Mouse (Mus musculus) hindbrain, postnatal 0 days (tissue): ENCODE data around the gene Slco2a1. TPM values are rescaled to one million over a fixed set of nuclear protein-coding genes. Genes with fewer than 3 reads are reported as not detected.
A peak's percentile ranks its signal among the peaks of the same experiment; 100 is the strongest.
"Not testable (repeated sequence)": the region's sequence is repeated elsewhere in the genome, so short reads cannot be mapped to it uniquely, and the experiment has no call there.

Experiments
- ATAC-seq: fragments of 200-750 bp; cut with Nextera tagmentation; 2 replicates; pipeline ENCODE4 v1.8.0; 2017; ENCODE audit warnings: mild to moderate bottlenecking, moderate TSS enrichment, moderate library complexity
- DNase-seq: peaks from one replicate; pipeline ENCODE4 v3.0.0-alpha.2; 2015; ENCODE audit warnings: low spot score
- H3K27ac ChIP-seq: fragments of 300-500 bp; sonication (generic); 2 replicates; pipeline ENCODE4 v1.5.1; 2014; ENCODE audit warnings: mild to moderate bottlenecking
- H3K27me3 ChIP-seq: fragments of 300-500 bp; sonication (generic); 2 replicates; pipeline ENCODE4 v1.6.1; 2014; ENCODE audit warnings: low read length, mixed read lengths; ENCODE audit not compliant: insufficient read depth
- H3K36me3 ChIP-seq: fragments of 300-500 bp; sonication (generic); 2 replicates; pipeline ENCODE4 v1.6.1; 2014; ENCODE audit warnings: low read length, mixed read lengths; ENCODE audit not compliant: insufficient read depth
- H3K4me1 ChIP-seq: fragments of 300-500 bp; sonication (generic); 2 replicates; pipeline ENCODE4 v1.6.1; 2014; ENCODE audit warnings: antibody characterized with exemption, low read length, mixed read lengths; ENCODE audit not compliant: insufficient read depth
- H3K4me2 ChIP-seq: fragments of 300-500 bp; sonication (generic); 2 replicates; pipeline ENCODE4 v1.6.1; 2014; ENCODE audit warnings: low read depth, mild to moderate bottlenecking, low read length, moderate library complexity, mixed read lengths
- H3K4me3 ChIP-seq: fragments of 300-500 bp; sonication (generic); 2 replicates; pipeline ENCODE4 v1.5.1; 2014; ENCODE audit warnings: low read length
- H3K9ac ChIP-seq: fragments of 300-500 bp; sonication (generic); replicated peaks from 2 replicates; pipeline ENCODE4 v1.6.1; 2014; ENCODE audit warnings: mild to moderate bottlenecking, low read length, moderate library complexity, mixed read lengths
- H3K9me3 ChIP-seq: fragments of 300-500 bp; sonication (generic); 2 replicates; pipeline ENCODE4 v1.6.1; 2016; ENCODE audit warnings: low read length, mixed read lengths
- CTCF ChIP-seq: IDR thresholded peaks from 2 replicates; pipeline ENCODE4 v1.5.1; 2016; ENCODE audit warnings: antibody characterized with exemption, control low read depth, low read depth
- WGBS: fragments of 180-500 bp; shearing (Covaris S2); extraction: QIAGEN DNeasy Blood & Tissue Kit; methylation state at CpG from one replicate; pipeline ENCODE4 v1.1.7; 2014; 5-methylcytosine and 5-hydroxymethylcytosine counted together
- polyA plus RNA-seq: library from polyadenylated mRNA; unstranded; fragments of >200 nt; fragmentation: Nextera tagmentation; extraction: Ambion mirVana; gene quantifications from 2 replicates; pipeline ENCODE4 v1.2.1, GENCODE M21; 2015
- total RNA-seq: library from RNA; depleted of rRNA; stranded (reverse); fragments of >200 nt; gene quantifications from 2 replicates; pipeline ENCODE4 v1.2.3, GENCODE M21; 2014

Slco2a1 gene
- total and polyA plus RNA-seq, 2 experiments from 2014 or later, result 4.8 to 6.3 TPM

DNA sequence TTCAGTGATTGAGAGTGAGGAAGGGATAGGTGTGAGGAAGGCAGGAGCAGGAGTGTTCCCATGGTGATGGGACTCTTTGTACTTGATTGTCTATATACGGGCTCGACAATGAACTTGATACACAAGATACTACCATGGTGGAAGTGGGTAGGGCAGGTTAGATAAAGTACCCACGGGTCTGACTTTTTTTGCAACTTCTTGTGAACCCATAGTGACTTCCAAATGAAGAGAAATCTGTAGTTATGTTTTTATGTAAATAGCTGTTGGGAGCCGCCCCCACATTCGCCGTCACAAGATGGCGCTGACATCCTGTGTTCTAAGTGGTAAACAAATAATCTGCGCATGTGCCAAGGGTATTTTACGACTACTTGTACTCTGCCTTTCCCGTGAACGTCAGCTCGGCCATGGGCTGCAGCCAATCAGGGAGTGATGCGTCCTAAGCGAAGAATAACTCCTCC is 119.9 kb downstream of the Slco2a1 start:
- Histone ChIP-seq H3K4me3 (peak overlapping the region; percentile 41), H3K4me2 (peak overlapping the region; percentile 55), H3K27ac (peak overlapping the region; percentile 56)
- TF ChIP-seq CTCF, result peak; percentile 8; the same call in 1 of the 2 replicates
- not testable (repeated sequence) for H3K27me3 ChIP-seq, H3K36me3 ChIP-seq, H3K9ac ChIP-seq, H3K4me1 ChIP-seq, H3K9me3 ChIP-seq
- 13% methylated on average over 7 of the region's 14 CpGs for WGBS
- peak; percentile 38; the same call in 1 of the 2 replicates for ATAC-seq
- DNase-seq, result peak; percentile 62

DNA sequence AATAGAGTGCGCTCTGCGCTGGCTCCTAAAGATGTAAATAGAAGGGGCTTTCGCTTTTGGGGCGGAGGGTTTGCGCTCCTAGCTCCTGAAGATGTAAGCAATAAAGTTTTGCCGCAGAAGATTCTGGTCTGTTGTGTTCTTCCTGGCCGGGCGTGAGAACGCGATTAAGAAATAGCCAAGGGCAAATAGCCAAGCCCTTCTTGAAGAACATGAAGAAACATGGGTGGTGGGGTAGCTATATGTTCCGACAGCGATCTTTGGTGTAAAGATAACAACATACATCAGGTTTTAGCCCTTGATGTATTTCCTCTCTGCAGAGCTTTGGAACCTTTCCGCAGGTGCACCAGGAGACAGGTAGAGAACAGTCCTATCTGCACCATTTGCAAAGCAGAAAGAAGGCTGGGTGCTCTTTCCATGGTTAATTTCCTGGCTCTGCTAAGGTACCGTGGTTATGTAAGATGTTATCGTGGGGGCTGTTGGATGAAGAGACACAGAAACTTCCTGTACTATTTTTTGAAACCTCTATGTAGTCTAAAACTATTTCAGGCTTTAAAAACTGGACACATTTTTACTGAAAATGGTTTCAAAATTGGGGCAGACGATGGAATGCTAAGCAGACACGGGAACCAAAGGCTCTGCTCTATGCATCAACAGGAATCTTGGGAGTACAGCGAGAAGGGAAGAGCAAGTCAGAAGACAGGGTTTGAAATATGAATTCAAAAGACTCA is 120.6 kb downstream of the Slco2a1 start:
- ATAC-seq, result no peak
- H3K4me2 ChIP-seq, result peak overlapping the region; percentile 54
- H3K36me3 ChIP-seq, result no peaks in the 10 kb centered on the region
- TF ChIP-seq CTCF, result no peak
- peak overlapping the region; percentile 45; the same call in 1 of the 2 replicates for H3K9ac ChIP-seq
- DNase-seq, result no peak
- H3K27ac ChIP-seq, result peak overlapping the region; percentile 56; the same call in 1 of the 2 replicates
- WGBS, result 28% methylated on average over 18 of the region's 18 CpGs
- H3K4me3 ChIP-seq, result peak overlapping the region; percentile 41
- no peaks in the 10 kb centered on the region for H3K9me3 ChIP-seq
- H3K27me3 ChIP-seq, result no peaks in the 10 kb centered on the region
- peaks cover 10% of the 10 kb centered on the region for H3K4me1 ChIP-seq

DNA sequence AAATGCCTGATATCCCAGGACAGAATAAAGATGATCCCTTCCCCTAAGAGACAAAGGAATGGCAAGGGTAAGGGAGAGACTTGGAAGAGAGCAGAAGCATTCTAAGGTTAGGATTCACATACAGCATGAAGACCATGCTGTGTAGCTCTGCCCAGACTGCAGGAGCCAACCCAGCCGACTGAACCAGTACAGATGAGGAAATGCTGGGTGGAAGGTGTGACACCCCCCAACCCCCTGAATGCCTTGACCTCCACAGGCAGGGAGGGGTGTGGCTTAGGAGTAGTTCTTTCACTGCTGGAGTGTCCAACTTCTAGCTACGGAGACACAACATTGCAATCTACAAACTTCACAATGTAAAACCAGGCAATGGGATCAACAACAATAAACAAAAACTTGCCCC is 121.4 kb downstream of the Slco2a1 start:
- WGBS, result 79% methylated on average over 2 of the region's 2 CpGs
- Histone ChIP-seq H3K27ac (no peak overlapping the region), H3K4me2 (no peak overlapping the region), H3K4me1 (peaks cover 18% of the 10 kb centered on the region), H3K27me3 (no peaks in the 10 kb centered on the region), H3K36me3 (no peaks in the 10 kb centered on the region), H3K9me3 (no peaks in the 10 kb centered on the region), H3K4me3 (no peak overlapping the region), H3K9ac (no peak overlapping the region)
- DNase-seq (no peak), ATAC-seq (no peak)
- no peak for TF ChIP-seq CTCF

GRCm38 (mm10) chr9:103110727-103111501 is 122.4 kb downstream of the Slco2a1 start:
- Histone ChIP-seq H3K4me2 (peak overlapping the region; percentile 87), H3K9ac (peak overlapping the region; percentile 94), H3K27me3 (no peaks in the 10 kb centered on the region), H3K9me3 (no peaks in the 10 kb centered on the region), H3K4me1 (peaks cover 22% of the 10 kb centered on the region), H3K36me3 (no peaks in the 10 kb centered on the region), H3K27ac (peak overlapping the region; percentile 90), H3K4me3 (peak overlapping the region; percentile 91)
- DNase-seq (no peak), ATAC-seq (peak; percentile 25)
- 15% methylated on average over 18 of the region's 18 CpGs for WGBS
- peak; percentile 23; the same call in 1 of the 2 replicates for TF ChIP-seq CTCF

GRCm38 (mm10) chr9:103111621-103112470 is 123.3 kb downstream of the Slco2a1 start, which contains the start of gene Rab6b:
Gene Rab6b, plus strand, starts transcription at chr9:103111787.
- 0% methylated on average over 64 of the region's 81 CpGs for WGBS
- peak; percentile 85 for ATAC-seq
- Histone ChIP-seq H3K27me3 (no peaks in the 10 kb centered on the region), H3K9me3 (no peaks in the 10 kb centered on the region), H3K4me2 (peak within 1 kb of the TSS; percentile 87), H3K9ac (peak within 1 kb of the TSS; percentile 94), H3K27ac (peak within 1 kb of the TSS; percentile 90), H3K4me3 (peak within 1 kb of the TSS; percentile 91), H3K36me3 (no peaks in the 10 kb centered on the region), H3K4me1 (peaks cover 22% of the 10 kb centered on the region)
- TF ChIP-seq CTCF, result no peak
- DNase-seq, result peak; percentile 93

- peak; percentile 30 for ATAC-seq
These were observed 124.2 kb downstream of the Slco2a1 start for GRCm38 (mm10) chr9:103112471-103113271.

More at GRCm38 (mm10) chr9:103112471-103113271, 124.2 kb downstream of the Slco2a1 start:
- no peaks in the 10 kb centered on the region for H3K27me3 ChIP-seq
- peaks cover 27% of the 10 kb centered on the region for H3K4me1 ChIP-seq
- no peak for TF ChIP-seq CTCF
- WGBS, result 1% methylated on average over 35 of the region's 35 CpGs
- H3K9ac ChIP-seq, result peak overlapping the region; percentile 94
- DNase-seq, result peak; percentile 59
- no peaks in the 10 kb centered on the region for H3K36me3 ChIP-seq
- H3K9me3 ChIP-seq, result no peaks in the 10 kb centered on the region
- peak overlapping the region; percentile 90 for H3K27ac ChIP-seq
- peak overlapping the region; percentile 91 for H3K4me3 ChIP-seq
- H3K4me2 ChIP-seq, result peak overlapping the region; percentile 87
